Mouse (Mus musculus): Measurements from ENCODE around the gene Ints14. TPM values are rescaled to one million over a fixed set of nuclear protein-coding genes. Genes with fewer than 3 reads are reported as not detected.

The Ints14 gene
- polyA plus RNA-seq, 2 experiments, result 14.8 to 23.3 TPM

GRCm38 (mm10) chr9:64925771-64926170, 34.9 kb upstream of the Ints14 start:
- 52% methylated on average over 5 of the region's 5 CpGs for WGBS (ENCODE audit: insufficient replicate concordance)

DNA sequence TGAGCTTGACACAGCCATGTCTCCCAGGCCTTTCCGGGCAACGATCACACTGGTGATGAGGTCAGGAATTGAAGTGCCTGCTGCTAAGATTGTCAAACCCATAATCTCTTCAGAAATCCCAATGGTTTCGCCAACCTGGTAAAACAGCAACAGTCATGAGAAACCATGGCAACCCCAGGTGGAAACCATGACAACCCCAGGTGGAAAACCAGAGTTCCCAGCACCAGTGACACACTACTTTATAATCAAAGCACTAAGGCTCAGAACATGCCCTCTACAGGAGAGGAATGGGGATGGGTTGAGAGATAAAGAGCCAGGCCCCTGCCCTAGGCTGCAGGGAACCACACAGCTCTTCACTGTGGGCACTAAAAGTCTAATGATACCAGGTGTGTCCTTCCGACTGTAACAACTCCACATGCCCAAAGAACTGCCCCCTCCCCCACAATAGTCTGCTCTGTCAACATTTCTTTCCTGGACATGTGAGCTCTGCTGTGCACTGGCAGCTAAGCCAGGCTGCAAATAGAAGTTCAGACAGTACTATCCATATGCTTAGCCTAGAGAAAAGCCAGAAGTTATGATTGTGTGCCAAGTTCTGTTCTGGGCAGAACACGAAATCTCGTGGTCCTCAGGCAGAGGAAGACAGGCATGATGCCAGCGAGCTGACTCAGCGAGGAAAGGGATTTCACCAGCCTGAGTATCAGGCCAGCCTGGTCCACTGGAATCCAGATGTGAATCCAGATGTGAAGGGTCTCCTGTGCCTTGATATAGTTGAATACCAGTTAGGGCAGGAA, 34.3 kb upstream of the Ints14 start:
- DNase-seq (ENCODE audit: low read depth in 3 of 3, low spot score in 3 of 3) (no peak), ATAC-seq (ENCODE audit: insufficient read depth) (no peak)
- Histone ChIP-seq H3K27ac (no peak overlapping the region), H3K36me3 (replicated peaks; ENCODE audit: control insufficient read depth, insufficient read depth, low read depth) (peaks cover 8% of the 10 kb centered on the region), H3K4me3 (ENCODE audit: insufficient read depth in 1 of 2, low read depth in 2 of 2, low read length in 2 of 2) (no peak overlapping the region), H3K9ac (replicated peaks) (no peak overlapping the region), H3K27me3 (ENCODE audit: control insufficient read depth, insufficient read depth, low read length) (no peaks in the 10 kb centered on the region), H3K9me3 (ENCODE audit: control insufficient read depth, low read length) (no peaks in the 10 kb centered on the region), H3K4me2 (ENCODE audit: low read depth) (no peak overlapping the region), H3K4me1 (replicated peaks; ENCODE audit: control insufficient read depth in 2 of 2, insufficient read depth in 2 of 2, low read length in 1 of 2) (peaks cover 0 to 10% of the 10 kb centered on the region in 2 experiments; a peak in 2 of 4 replicates)
- TF ChIP-seq EP300 (IDR thresholded peaks at IDR 0.05; ENCODE audit: low read depth) (no peak), CTCF (IDR thresholded peaks at IDR 0.05; ENCODE audit: low read depth) (no peak)
- WGBS (ENCODE audit: insufficient replicate concordance), result 65% methylated on average over 8 of the region's 8 CpGs

More at GRCm38 (mm10) chr9:64925771-64926170, 34.9 kb upstream of the Ints14 start:
- no peaks in the 10 kb centered on the region for H3K27me3 ChIP-seq (ENCODE audit: control insufficient read depth, insufficient read depth, low read length)
- TF ChIP-seq CTCF (IDR thresholded peaks at IDR 0.05; ENCODE audit: low read depth) (no peak), EP300 (IDR thresholded peaks at IDR 0.05; ENCODE audit: low read depth) (no peak)
- H3K4me1 ChIP-seq (replicated peaks; ENCODE audit: control insufficient read depth in 2 of 2, insufficient read depth in 2 of 2, low read length in 1 of 2), result peaks cover 0 to 9% of the 10 kb centered on the region in 2 experiments; a peak in 2 of 4 replicates
- no peak overlapping the region for H3K27ac ChIP-seq
- H3K4me2 ChIP-seq (ENCODE audit: low read depth), result no peak overlapping the region
- peaks cover 13% of the 10 kb centered on the region for H3K36me3 ChIP-seq (replicated peaks; ENCODE audit: control insufficient read depth, insufficient read depth, low read depth)
- DNase-seq (ENCODE audit: low read depth in 3 of 3, low spot score in 3 of 3), result no peak
- no peak for ATAC-seq (ENCODE audit: insufficient read depth)
- no peak overlapping the region for H3K9ac ChIP-seq (replicated peaks)
- no peaks in the 10 kb centered on the region for H3K9me3 ChIP-seq (ENCODE audit: control insufficient read depth, low read length)
- H3K4me3 ChIP-seq (ENCODE audit: insufficient read depth in 1 of 2, low read depth in 2 of 2, low read length in 2 of 2), result no peak overlapping the region

GRCm38 (mm10) chr9:64930256-64930655, 30.4 kb upstream of the Ints14 start:
- 58% methylated on average over 4 of the region's 4 CpGs for WGBS (ENCODE audit: insufficient replicate concordance)
- H3K9me3 ChIP-seq (ENCODE audit: control insufficient read depth, low read length), result no peaks in the 10 kb centered on the region
- peaks cover 33 to 46% of the 10 kb centered on the region in 2 experiments for H3K4me1 ChIP-seq (replicated peaks; ENCODE audit: control insufficient read depth in 2 of 2, insufficient read depth in 2 of 2, low read length in 1 of 2)
- no peaks in the 10 kb centered on the region for H3K27me3 ChIP-seq (ENCODE audit: control insufficient read depth, insufficient read depth, low read length)
- ATAC-seq (ENCODE audit: insufficient read depth), result no peak
- no peak overlapping the region for H3K9ac ChIP-seq (replicated peaks)
- H3K27ac ChIP-seq, result no peak overlapping the region
- DNase-seq (ENCODE audit: low read depth in 3 of 3, low spot score in 3 of 3), result no peak
- TF ChIP-seq CTCF (IDR thresholded peaks at IDR 0.05; ENCODE audit: low read depth) (no peak), EP300 (IDR thresholded peaks at IDR 0.05; ENCODE audit: low read depth) (no peak)
- H3K36me3 ChIP-seq (replicated peaks; ENCODE audit: control insufficient read depth, insufficient read depth, low read depth), result no peaks in the 10 kb centered on the region
- no peak overlapping the region for H3K4me3 ChIP-seq (ENCODE audit: insufficient read depth in 1 of 2, low read depth in 2 of 2, low read length in 2 of 2)
- no peak overlapping the region for H3K4me2 ChIP-seq (ENCODE audit: low read depth)

- no peak overlapping the region for H3K9ac ChIP-seq (replicated peaks)
- TF ChIP-seq EP300 (IDR thresholded peaks at IDR 0.05; ENCODE audit: low read depth) (no peak; the same call in 1 of the 2 replicates), CTCF (IDR thresholded peaks at IDR 0.05; ENCODE audit: low read depth) (no peak)
- no peaks in the 10 kb centered on the region for H3K36me3 ChIP-seq (replicated peaks; ENCODE audit: control insufficient read depth, insufficient read depth, low read depth)
- H3K27me3 ChIP-seq (ENCODE audit: control insufficient read depth, insufficient read depth, low read length), result no peaks in the 10 kb centered on the region
- no peaks in the 10 kb centered on the region for H3K9me3 ChIP-seq (ENCODE audit: control insufficient read depth, low read length)
- H3K4me1 ChIP-seq (replicated peaks; ENCODE audit: control insufficient read depth in 2 of 2, insufficient read depth in 2 of 2, low read length in 1 of 2), result peaks cover 33 to 41% of the 10 kb centered on the region in 2 experiments
- DNase-seq (ENCODE audit: low read depth in 3 of 3, low spot score in 3 of 3), result no peak
- H3K4me2 ChIP-seq (ENCODE audit: low read depth), result peak overlapping the region; percentile 31
- no peak overlapping the region for H3K27ac ChIP-seq
- 30% methylated on average over 7 of the region's 7 CpGs for WGBS (ENCODE audit: insufficient replicate concordance)
- H3K4me3 ChIP-seq (ENCODE audit: insufficient read depth in 1 of 2, low read depth in 2 of 2, low read length in 2 of 2), result no peak overlapping the region
- ATAC-seq (ENCODE audit: insufficient read depth), result peak; percentile 53
Observed at GRCm38 (mm10) chr9:64931751-64932610, 28.7 kb upstream of the Ints14 start.
